Mouse (Mus musculus) lung, embryonic 15.5 days (tissue): Measurements from ENCODE around the gene Lrrc75b. TPM values are rescaled to one million over a fixed set of nuclear protein-coding genes. Genes with fewer than 3 reads are reported as not detected.
"Not testable (repeated sequence)": the region's sequence is repeated elsewhere in the genome, so short reads cannot be mapped to it uniquely, and the experiment has no call there.

Experiments used
- ATAC-seq: fragments of 200-750 bp; cut with Nextera tagmentation; 2 replicates; pipeline ENCODE4 v1.8.0; 2017; ENCODE audit warnings: moderate number of reproducible peaks, borderline replicate concordance; ENCODE audit not compliant: low FRiP score, low TSS enrichment; ENCODE audit errors: extremely low read depth
- H3K27ac ChIP-seq: fragments of 300-500 bp; sonication (generic); 2 replicates; pipeline ENCODE4 v1.5.1; 2015; ENCODE audit warnings: moderate library complexity, mild to moderate bottlenecking, inconsistent platforms
- H3K27me3 ChIP-seq: fragments of 300-500 bp; sonication (generic); 2 replicates; pipeline ENCODE4 v1.6.1; 2015; ENCODE audit warnings: inconsistent platforms
- H3K36me3 ChIP-seq: fragments of 300-500 bp; sonication (generic); 2 replicates; pipeline ENCODE4 v1.6.1; 2015; ENCODE audit warnings: inconsistent platforms
- H3K4me1 ChIP-seq: fragments of 300-500 bp; sonication (generic); 2 replicates; pipeline ENCODE4 v1.6.1; 2015; ENCODE audit warnings: inconsistent platforms
- H3K4me2 ChIP-seq: fragments of 300-500 bp; sonication (generic); 2 replicates; pipeline ENCODE4 v1.6.1; 2015; ENCODE audit warnings: inconsistent platforms, mild to moderate bottlenecking, moderate library complexity
- H3K4me3 ChIP-seq: fragments of 300-500 bp; sonication (generic); 2 replicates; pipeline ENCODE4 v1.5.1; 2015; ENCODE audit warnings: mild to moderate bottlenecking, inconsistent platforms
- H3K9ac ChIP-seq: fragments of 300-500 bp; sonication (generic); 2 replicates; pipeline ENCODE4 v1.6.1; 2015; ENCODE audit warnings: inconsistent platforms
- H3K9me3 ChIP-seq: fragments of 300-500 bp; sonication (generic); 2 replicates; pipeline ENCODE4 v1.6.1; 2016; ENCODE audit warnings: inconsistent platforms
- WGBS: fragments of 180-500 bp; shearing (Covaris S2); methylation state at CpG from one replicate; pipeline ENCODE4 v1.1.7; 2015; 5-methylcytosine and 5-hydroxymethylcytosine counted together
- polyA plus RNA-seq: library from polyadenylated mRNA; unstranded; fragments of >200 nt; fragmentation: Nextera tagmentation; extraction: Ambion mirVana; gene quantifications from 2 replicates; pipeline ENCODE4 v1.2.1, GENCODE M21; 2015

The Lrrc75b gene
- polyA plus RNA-seq, 1 experiment from 2014 or later: 1.1 TPM

DNA sequence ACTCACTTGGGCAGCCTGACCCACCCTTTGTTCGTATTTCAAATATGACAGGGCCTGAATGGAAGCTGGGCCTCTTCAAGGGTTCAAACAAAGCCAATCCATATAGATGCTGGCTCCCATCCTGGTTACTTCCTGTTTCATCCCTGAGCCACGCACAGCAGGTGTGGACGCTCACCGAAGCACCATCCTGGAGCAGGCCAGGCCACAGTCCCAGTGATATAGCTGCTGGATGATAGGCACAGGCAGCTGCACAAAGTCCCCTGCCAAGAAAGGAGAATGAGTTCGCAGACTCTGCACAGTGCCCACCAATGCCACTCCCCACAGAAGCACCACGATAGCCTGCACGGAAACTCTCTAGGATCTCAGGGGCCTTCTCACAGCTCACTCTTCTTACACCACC is 48.2 kb downstream of the Lrrc75b start:
- Histone ChIP-seq H3K9me3 (no peaks in the 10 kb centered on the region), H3K4me3 (no peak overlapping the region), H3K27ac (no peak overlapping the region), H3K9ac (no peak overlapping the region), H3K4me2 (no peak overlapping the region), H3K36me3 (peaks cover 51% of the 10 kb centered on the region), H3K4me1 (peaks cover 15% of the 10 kb centered on the region), H3K27me3 (no peaks in the 10 kb centered on the region)
- WGBS: 94% methylated on average over 7 of the region's 7 CpGs
- ATAC-seq: no peak

- no peak overlapping the region for H3K4me2 ChIP-seq
- H3K27ac ChIP-seq: no peak overlapping the region
- H3K9ac ChIP-seq: no peak overlapping the region
- peaks cover 9% of the 10 kb centered on the region for H3K4me1 ChIP-seq
- ATAC-seq: no peak
- no peaks in the 10 kb centered on the region for H3K27me3 ChIP-seq
- H3K4me3 ChIP-seq: no peak overlapping the region
- no peaks in the 10 kb centered on the region for H3K9me3 ChIP-seq
- H3K36me3 ChIP-seq: peaks cover 54% of the 10 kb centered on the region
- WGBS: 87% methylated on average over 9 of the region's 9 CpGs
Measured at GRCm38 (mm10) chr10:75511060-75511459, 49.1 kb downstream of the Lrrc75b start.

DNA sequence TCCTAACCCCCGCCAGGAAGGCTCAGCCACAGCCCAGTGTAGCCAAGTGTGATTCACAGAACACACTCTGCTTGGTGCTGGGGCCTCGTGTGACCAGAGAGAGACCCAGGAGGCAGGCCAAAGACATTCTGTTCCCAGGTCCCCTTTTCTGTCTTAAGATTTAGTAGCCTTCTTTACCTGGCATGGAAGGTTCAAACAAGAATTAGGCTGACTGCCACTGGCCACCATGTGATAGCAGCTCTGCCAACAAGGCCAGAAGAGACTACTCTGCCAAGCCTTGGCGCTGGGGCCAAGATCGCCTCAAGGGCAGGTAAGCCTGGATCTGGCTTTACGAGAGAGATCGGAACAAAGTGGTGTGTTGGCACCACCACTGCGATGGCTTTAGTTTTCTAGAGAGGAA is 49.7 kb downstream of the Lrrc75b start:
- peaks cover 54% of the 10 kb centered on the region for H3K36me3 ChIP-seq

GRCm38 (mm10) chr10:75505928-75506327 is 54.2 kb downstream of the Lrrc75b start:
- not testable (repeated sequence) for H3K9me3 ChIP-seq, H3K27me3 ChIP-seq, H3K4me1 ChIP-seq, H3K27ac ChIP-seq, H3K4me3 ChIP-seq, ATAC-seq, H3K9ac ChIP-seq, H3K4me2 ChIP-seq
- WGBS: 84% methylated on average over 3 of the region's 3 CpGs
- peaks cover 43% of the 10 kb centered on the region for H3K36me3 ChIP-seq

More for the DNA sequence above, 49.7 kb downstream of the Lrrc75b start:
- 91% methylated on average over 7 of the region's 7 CpGs for WGBS
- Histone ChIP-seq H3K4me3 (no peak overlapping the region), H3K4me2 (no peak overlapping the region), H3K9ac (no peak overlapping the region), H3K9me3 (no peaks in the 10 kb centered on the region), H3K27me3 (no peaks in the 10 kb centered on the region), H3K4me1 (peaks cover 3% of the 10 kb centered on the region), H3K27ac (no peak overlapping the region)
- no peak for ATAC-seq

DNA sequence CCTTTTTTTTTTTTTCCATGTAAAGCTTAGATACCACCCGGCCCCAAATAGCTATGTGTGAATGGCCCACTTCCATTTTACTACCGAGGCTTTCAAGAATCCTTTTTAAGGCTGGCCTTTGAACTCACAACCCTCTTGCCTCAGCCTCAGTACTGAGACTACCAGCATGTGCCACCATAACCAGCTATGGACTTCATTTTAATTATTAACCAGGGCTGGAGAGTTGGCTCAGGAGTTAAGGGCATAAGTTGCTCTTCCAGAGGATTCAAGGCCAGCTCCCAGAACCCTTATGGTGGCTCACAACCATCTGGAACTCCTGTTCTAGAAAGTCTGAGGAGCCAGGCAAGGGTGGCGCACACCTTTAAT is 55.0 kb downstream of the Lrrc75b start:
- Histone ChIP-seq H3K4me1 (no peaks in the 10 kb centered on the region), H3K4me2 (no peak overlapping the region), H3K36me3 (peaks cover 35% of the 10 kb centered on the region), H3K9me3 (no peaks in the 10 kb centered on the region), H3K4me3 (no peak overlapping the region), H3K27me3 (no peaks in the 10 kb centered on the region), H3K27ac (no peak overlapping the region), H3K9ac (no peak overlapping the region)
- 76% methylated on average over 3 of the region's 3 CpGs for WGBS
- ATAC-seq: no peak

DNA sequence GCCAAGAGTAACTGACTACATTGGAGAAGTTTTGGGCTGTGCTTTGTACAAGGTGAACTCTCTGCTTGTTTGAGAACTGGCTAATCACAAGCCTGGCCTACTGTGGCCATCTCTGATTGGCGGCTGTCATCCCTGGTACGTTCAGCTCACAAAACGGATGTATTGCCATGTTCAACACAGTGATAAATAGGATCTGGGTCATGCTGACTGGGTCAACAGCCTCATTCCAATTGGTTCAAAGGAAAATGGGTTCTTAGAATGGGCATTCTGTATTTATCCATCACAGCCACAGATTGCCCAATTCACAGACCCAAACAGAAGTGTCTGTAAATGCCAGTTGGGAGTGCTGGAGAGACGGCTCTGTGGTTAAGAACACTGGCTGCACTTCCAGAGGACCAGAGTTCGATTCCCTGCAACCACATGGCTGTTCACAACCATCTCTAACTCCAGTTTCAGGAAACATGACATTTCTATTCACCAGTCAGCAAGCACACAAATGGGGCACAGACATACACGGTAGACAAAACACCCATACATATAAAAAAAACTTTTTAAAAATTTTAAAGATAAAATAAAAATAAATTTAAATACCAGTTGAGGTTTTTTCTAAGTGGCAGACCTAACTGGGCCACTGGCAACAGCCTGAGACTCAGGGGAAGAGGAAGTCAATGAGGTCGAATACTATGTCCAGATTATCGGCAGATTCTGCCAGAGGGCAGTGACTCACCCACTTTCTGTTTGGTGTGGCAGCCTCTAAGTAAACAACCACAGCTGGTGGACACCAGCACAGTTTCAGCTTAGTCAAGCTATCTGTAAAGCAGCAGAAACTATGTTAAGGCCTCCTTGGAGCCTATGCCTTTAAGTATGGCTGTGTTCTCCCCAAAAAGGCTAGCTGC is 55.6 kb downstream of the Lrrc75b start:
- ATAC-seq: no peak
- Histone ChIP-seq H3K4me1 (no peaks in the 10 kb centered on the region), H3K4me3 (no peak overlapping the region), H3K27me3 (no peaks in the 10 kb centered on the region), H3K9me3 (no peaks in the 10 kb centered on the region), H3K27ac (no peak overlapping the region), H3K4me2 (no peak overlapping the region), H3K36me3 (peaks cover 29% of the 10 kb centered on the region), H3K9ac (no peak overlapping the region)
- WGBS: 73% methylated on average over 8 of the region's 8 CpGs

GRCm38 (mm10) chr10:75503692-75504091 is 56.4 kb downstream of the Lrrc75b start:
- H3K4me1 ChIP-seq: no peaks in the 10 kb centered on the region
- no peaks in the 10 kb centered on the region for H3K9me3 ChIP-seq
- 86% methylated on average over 7 of the region's 7 CpGs for WGBS
- H3K27ac ChIP-seq: no peak overlapping the region
- H3K9ac ChIP-seq: no peak overlapping the region
- H3K27me3 ChIP-seq: no peaks in the 10 kb centered on the region
- H3K4me2 ChIP-seq: no peak overlapping the region
- no peak overlapping the region for H3K4me3 ChIP-seq
- H3K36me3 ChIP-seq: peaks cover 21% of the 10 kb centered on the region
- no peak for ATAC-seq

- no peaks in the 10 kb centered on the region for H3K9me3 ChIP-seq
- 90% methylated on average over 1 of the region's 1 CpGs for WGBS
Measured at GRCm38 (mm10) chr10:75501641-75502040, 58.5 kb downstream of the Lrrc75b start.

DNA sequence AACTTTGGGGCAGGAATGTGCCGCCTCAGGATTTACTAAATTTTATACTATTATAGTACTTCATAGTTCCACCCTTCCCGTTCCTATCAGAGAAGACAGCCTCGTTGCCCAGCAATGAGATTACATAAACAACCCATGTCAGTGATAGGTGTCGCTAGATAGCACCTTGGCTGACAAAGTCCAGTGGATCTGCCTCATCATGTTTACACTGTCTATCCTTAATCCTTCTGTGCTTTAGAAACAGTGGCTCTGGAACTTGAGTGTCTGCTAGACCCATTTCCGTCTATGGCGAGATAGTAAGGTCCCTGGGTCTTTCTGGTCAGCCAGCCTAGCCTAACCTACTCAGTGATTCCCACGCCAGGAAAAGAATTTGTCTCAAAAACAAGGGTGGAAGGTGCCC is 59.8 kb downstream of the Lrrc75b start:
- no peaks in the 10 kb centered on the region for H3K9me3 ChIP-seq
- no peak for ATAC-seq
- H3K4me2 ChIP-seq: no peak overlapping the region
- no peaks in the 10 kb centered on the region for H3K27me3 ChIP-seq
- no peak overlapping the region for H3K27ac ChIP-seq
- no peaks in the 10 kb centered on the region for H3K36me3 ChIP-seq
- no peak overlapping the region for H3K9ac ChIP-seq
- no peaks in the 10 kb centered on the region for H3K4me1 ChIP-seq
- 43% methylated on average over 7 of the region's 7 CpGs for WGBS
- no peak overlapping the region for H3K4me3 ChIP-seq

More at GRCm38 (mm10) chr10:75501641-75502040, 58.5 kb downstream of the Lrrc75b start:
- no peak overlapping the region for H3K4me2 ChIP-seq
- H3K27ac ChIP-seq: no peak overlapping the region
- peaks cover under 1% of the 10 kb centered on the region; the same call in 1 of the 2 replicates for H3K36me3 ChIP-seq
- H3K27me3 ChIP-seq: no peaks in the 10 kb centered on the region
- H3K9ac ChIP-seq: no peak overlapping the region
- H3K4me1 ChIP-seq: no peaks in the 10 kb centered on the region
- H3K4me3 ChIP-seq: no peak overlapping the region
- no peak for ATAC-seq

Other genes with a start within 250 kb of the Lrrc75b start
- gene Adora2a, start 243.5 kb downstream of the Lrrc75b start, polyA plus RNA-seq: 7.1 and 7.5 TPM in 2 replicates
- 0.73 and 1.3 TPM in 2 replicates for gene Upb1, start 159.2 kb downstream of the Lrrc75b start, polyA plus RNA-seq
- gene Snrpd3, start 42.8 kb downstream of the Lrrc75b start, polyA plus RNA-seq: 142 and 158 TPM in 2 replicates
- 23.6 and 24.5 TPM in 2 replicates for gene Gucd1, start 42.4 kb downstream of the Lrrc75b start, polyA plus RNA-seq
- gene Ggt1, start 1.3 kb upstream of the Lrrc75b start, polyA plus RNA-seq: 1.2 and 2.0 TPM in 2 replicates
- 1.3 and 2.9 TPM in 2 replicates for gene Ggt5, start 29.0 kb upstream of the Lrrc75b start, polyA plus RNA-seq
- 6.2 and 8.6 TPM in 2 replicates for gene Susd2, start 83.7 kb upstream of the Lrrc75b start, polyA plus RNA-seq
- gene Cabin1, start 204.0 kb upstream of the Lrrc75b start, polyA plus RNA-seq: 30.7 and 38.7 TPM in 2 replicates
- 62.2 and 79.4 TPM in 2 replicates for gene Ddt, start 213.1 kb upstream of the Lrrc75b start, polyA plus RNA-seq
- gene Gm20441, start 220.6 kb upstream of the Lrrc75b start, polyA plus RNA-seq: not detected in 2 replicates
- 27.7 and 27.8 TPM in 2 replicates for gene Gstt3, start 221.1 kb upstream of the Lrrc75b start, polyA plus RNA-seq
- gene Gstt1, start 238.3 kb upstream of the Lrrc75b start, polyA plus RNA-seq: 31.7 and 31.9 TPM in 2 replicates